Mouse (Mus musculus) hindbrain, embryonic 15.5 days (tissue): ENCODE measurements around the gene Orm3. TPM values are rescaled to one million over a fixed set of nuclear protein-coding genes. Genes with fewer than 3 reads are reported as not detected.

Experiments
- ATAC-seq: fragments of 200-750 bp; cut with Nextera tagmentation; 2 replicates; pipeline ENCODE4 v1.8.0; 2017; ENCODE audit warnings: low read depth, moderate number of reproducible peaks, moderate TSS enrichment; ENCODE audit not compliant: low FRiP score
- H3K27ac ChIP-seq: fragments of 300-500 bp; sonication (generic); replicated peaks from 2 replicates; pipeline ENCODE4 v1.5.1; 2015; ENCODE audit warnings: mild to moderate bottlenecking, inconsistent platforms
- H3K27me3 ChIP-seq: fragments of 300-500 bp; sonication (generic); 2 replicates; pipeline ENCODE4 v1.6.1; 2015; ENCODE audit warnings: control low read depth, inconsistent platforms
- H3K36me3 ChIP-seq: fragments of 300-500 bp; sonication (generic); 2 replicates; pipeline ENCODE4 v1.6.1; 2015; ENCODE audit warnings: control low read depth, inconsistent platforms
- H3K4me1 ChIP-seq: fragments of 300-500 bp; sonication (generic); replicated peaks from 2 replicates; pipeline ENCODE4 v1.6.1; 2015; ENCODE audit warnings: control low read depth, inconsistent platforms
- H3K4me2 ChIP-seq: fragments of 300-500 bp; sonication (generic); 2 replicates; pipeline ENCODE4 v1.6.1; 2015; ENCODE audit warnings: moderate library complexity, mild to moderate bottlenecking, inconsistent platforms
- H3K4me3 ChIP-seq: fragments of 300-500 bp; sonication (generic); 2 replicates; pipeline ENCODE4 v1.5.1; 2015; ENCODE audit warnings: mild to moderate bottlenecking, inconsistent platforms
- H3K9ac ChIP-seq: fragments of 300-500 bp; sonication (generic); 2 replicates; pipeline ENCODE4 v1.6.1; 2015; ENCODE audit warnings: inconsistent platforms
- H3K9me3 ChIP-seq: fragments of 300-500 bp; sonication (generic); 2 replicates; pipeline ENCODE4 v1.6.1; 2016; ENCODE audit warnings: control low read depth, inconsistent platforms
- WGBS: fragments of 180-500 bp; shearing (Covaris S2); methylation state at CpG from one replicate; pipeline ENCODE4 v1.1.7; 2015; 5-methylcytosine and 5-hydroxymethylcytosine counted together
- polyA plus RNA-seq: library from polyadenylated mRNA; unstranded; fragments of >200 nt; fragmentation: Nextera tagmentation; extraction: Ambion mirVana; gene quantifications from 2 replicates; pipeline ENCODE4 v1.2.1, GENCODE M21; 2015

Orm3 gene
- polyA plus RNA-seq, 1 experiment from 2014 or later: not detected

DNA sequence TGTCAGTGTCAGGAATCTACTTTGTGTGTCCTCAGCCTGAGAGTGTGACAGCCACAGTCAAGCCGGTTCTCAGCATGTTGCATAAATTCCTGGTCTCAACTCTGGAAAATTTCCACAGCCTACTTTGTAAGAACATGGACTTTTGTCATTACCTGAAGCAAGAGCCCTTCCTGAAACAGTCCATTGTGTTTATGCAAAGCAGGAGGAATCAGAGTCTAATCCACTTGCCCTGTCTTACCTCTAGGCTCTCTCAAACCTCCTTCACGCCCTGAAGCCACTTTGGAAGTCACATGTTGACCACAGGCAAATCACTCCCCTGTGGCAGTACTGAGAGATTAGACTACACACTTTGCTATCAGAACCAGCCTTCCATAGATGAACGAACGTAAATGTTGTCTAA is 13.5 kb upstream of the Orm3 start:
- Histone ChIP-seq H3K9me3 (no peaks in the 10 kb centered on the region), H3K4me1 (0 out of 2 replicates have a peak, but pooled peaks cover 4% of the 10 kb centered on the region), H3K9ac (no peak overlapping the region), H3K4me2 (no peak overlapping the region), H3K27ac (no peak overlapping the region), H3K27me3 (no peaks in the 10 kb centered on the region), H3K36me3 (no peaks in the 10 kb centered on the region), H3K4me3 (no peak overlapping the region)
- ATAC-seq: no peak
- WGBS: 69% methylated on average over 4 of the region's 4 CpGs

DNA sequence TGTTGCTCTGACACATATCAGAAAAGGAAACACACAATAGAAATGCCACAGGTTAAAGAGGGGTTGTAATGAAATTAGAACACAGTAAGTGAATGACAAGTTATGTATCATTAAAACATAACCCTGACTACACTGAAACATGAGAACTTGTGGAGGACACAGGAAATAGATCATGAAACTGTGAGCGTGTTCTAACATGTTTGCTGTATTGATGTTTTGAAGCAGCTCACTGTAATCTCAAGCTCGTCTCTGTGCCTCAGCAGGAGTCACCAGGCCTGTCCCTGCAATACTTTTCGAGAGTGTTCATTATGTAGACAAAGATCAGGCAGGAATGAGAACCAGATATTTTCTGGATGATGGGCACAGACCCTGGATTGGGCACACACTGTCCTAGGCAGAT is 12.4 kb upstream of the Orm3 start:
- Histone ChIP-seq H3K27ac (no peak overlapping the region), H3K4me3 (no peak overlapping the region), H3K27me3 (no peaks in the 10 kb centered on the region), H3K36me3 (no peaks in the 10 kb centered on the region), H3K4me2 (no peak overlapping the region), H3K4me1 (0 out of 2 replicates have a peak, but pooled peaks cover 4% of the 10 kb centered on the region), H3K9ac (no peak overlapping the region), H3K9me3 (no peaks in the 10 kb centered on the region)
- 69% methylated on average over 3 of the region's 3 CpGs for WGBS
- no peak for ATAC-seq

DNA sequence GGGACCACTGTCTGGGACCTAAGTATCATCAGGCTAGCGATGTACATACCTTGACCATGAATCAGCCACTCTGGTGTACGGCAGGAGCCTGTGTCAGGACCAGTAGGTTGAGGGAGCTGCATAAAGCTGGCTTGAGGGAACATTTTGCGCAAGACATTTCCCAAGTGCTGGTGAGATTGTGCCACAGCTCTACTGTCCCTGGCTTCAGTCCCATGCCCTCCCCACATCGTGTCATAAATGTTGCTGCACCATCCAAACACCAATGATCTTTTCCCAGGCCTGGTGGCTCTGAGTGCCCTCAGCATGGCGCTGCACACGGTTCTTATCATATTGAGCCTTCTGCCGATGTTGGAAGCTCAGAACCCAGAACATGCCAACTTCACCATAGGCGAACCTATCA is 11.7 kb upstream of the Orm3 start, which contains the start of gene Orm1:
Gene Orm1 (plus strand): TSS at position 266 of the 400 bp plus-strand sequence.
- H3K36me3 ChIP-seq: no peaks in the 10 kb centered on the region
- 0 out of 2 replicates have a peak, but pooled peaks cover 4% of the 10 kb centered on the region for H3K4me1 ChIP-seq
- WGBS: 89% methylated on average over 8 of the region's 8 CpGs
- no peak within 1 kb of the TSS for H3K27ac ChIP-seq
- no peak within 1 kb of the TSS for H3K9ac ChIP-seq
- no peak within 1 kb of the TSS for H3K4me3 ChIP-seq
- H3K9me3 ChIP-seq: no peaks in the 10 kb centered on the region
- ATAC-seq: no peak
- H3K4me2 ChIP-seq: no peak within 1 kb of the TSS
- H3K27me3 ChIP-seq: no peaks in the 10 kb centered on the region

DNA sequence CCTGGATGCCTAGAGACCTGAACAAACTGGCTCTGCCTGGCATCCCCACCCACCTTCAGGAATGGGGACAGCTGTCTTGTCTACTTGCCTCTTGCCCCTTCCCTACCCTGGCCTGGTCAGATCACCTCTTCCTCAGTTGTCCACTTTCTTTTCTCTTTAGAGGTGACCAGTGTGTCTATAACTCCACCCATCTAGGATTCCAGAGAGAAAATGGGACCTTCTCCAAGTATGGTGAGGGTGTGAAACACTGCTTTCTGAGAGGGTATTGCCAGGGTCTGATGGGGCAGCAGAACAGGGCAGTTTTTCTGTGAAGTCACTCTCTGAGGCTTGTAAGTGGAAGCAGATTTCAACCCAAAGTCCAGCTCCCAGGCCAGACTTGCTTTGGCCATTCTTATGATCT is 10.7 kb upstream of the Orm3 start:
- no peak for ATAC-seq
- Histone ChIP-seq H3K27me3 (no peaks in the 10 kb centered on the region), H3K36me3 (no peaks in the 10 kb centered on the region), H3K9ac (no peak overlapping the region), H3K4me3 (no peak overlapping the region), H3K4me2 (no peak overlapping the region), H3K9me3 (no peaks in the 10 kb centered on the region), H3K4me1 (0 out of 2 replicates have a peak, but pooled peaks cover 4% of the 10 kb centered on the region), H3K27ac (no peak overlapping the region)

DNA sequence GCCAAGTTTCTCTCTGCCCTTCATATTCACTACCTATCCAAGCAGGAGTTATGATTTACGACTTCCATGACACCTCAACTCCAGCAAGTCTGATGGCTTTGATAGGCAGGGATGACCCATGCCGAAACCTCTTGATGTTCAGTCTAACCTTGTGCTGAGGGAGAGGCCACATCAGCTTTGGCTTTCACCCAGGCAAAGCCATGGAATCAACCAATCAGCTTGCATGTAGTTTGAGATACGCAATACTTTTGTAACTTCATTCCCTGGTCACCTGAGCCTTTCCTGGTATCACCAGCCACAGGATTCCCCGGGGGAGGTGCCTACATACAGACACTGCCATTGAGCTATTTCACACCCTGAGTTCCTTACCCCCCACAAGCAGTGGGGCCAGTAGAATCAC is 9.3 kb upstream of the Orm3 start:
- 0 out of 2 replicates have a peak, but pooled peaks cover 4% of the 10 kb centered on the region for H3K4me1 ChIP-seq
- H3K27ac ChIP-seq: no peak overlapping the region
- 89% methylated on average over 4 of the region's 4 CpGs for WGBS
- H3K9me3 ChIP-seq: no peaks in the 10 kb centered on the region
- H3K9ac ChIP-seq: no peak overlapping the region
- H3K4me2 ChIP-seq: no peak overlapping the region
- H3K4me3 ChIP-seq: no peak overlapping the region
- ATAC-seq: no peak
- H3K27me3 ChIP-seq: no peaks in the 10 kb centered on the region
- H3K36me3 ChIP-seq: no peaks in the 10 kb centered on the region

DNA sequence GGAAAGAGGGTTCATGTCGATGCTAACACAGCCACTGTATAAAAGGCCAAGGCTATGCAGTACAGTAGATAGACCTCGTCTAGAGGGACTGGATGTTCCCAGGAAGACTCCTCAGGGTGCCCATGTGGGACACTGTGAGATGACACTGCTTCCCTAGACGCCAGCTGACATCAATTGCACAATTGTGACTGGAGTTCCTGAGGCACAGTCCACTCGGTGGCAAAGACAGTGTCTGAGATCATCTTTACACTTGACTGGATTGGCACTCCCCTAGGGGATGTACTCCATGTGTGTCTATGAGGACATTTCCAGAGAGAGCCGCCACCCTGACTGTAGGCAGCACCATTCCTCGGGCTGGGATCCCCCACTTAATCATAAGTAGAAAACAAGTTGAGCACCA is 7.4 kb upstream of the Orm3 start:
- Histone ChIP-seq H3K27me3 (no peaks in the 10 kb centered on the region), H3K27ac (no peak overlapping the region), H3K4me1 (no peaks in the 10 kb centered on the region), H3K4me3 (no peak overlapping the region), H3K9ac (no peak overlapping the region), H3K36me3 (no peaks in the 10 kb centered on the region), H3K4me2 (no peak overlapping the region), H3K9me3 (no peaks in the 10 kb centered on the region)
- no peak for ATAC-seq
- 69% methylated on average over 6 of the region's 6 CpGs for WGBS

DNA sequence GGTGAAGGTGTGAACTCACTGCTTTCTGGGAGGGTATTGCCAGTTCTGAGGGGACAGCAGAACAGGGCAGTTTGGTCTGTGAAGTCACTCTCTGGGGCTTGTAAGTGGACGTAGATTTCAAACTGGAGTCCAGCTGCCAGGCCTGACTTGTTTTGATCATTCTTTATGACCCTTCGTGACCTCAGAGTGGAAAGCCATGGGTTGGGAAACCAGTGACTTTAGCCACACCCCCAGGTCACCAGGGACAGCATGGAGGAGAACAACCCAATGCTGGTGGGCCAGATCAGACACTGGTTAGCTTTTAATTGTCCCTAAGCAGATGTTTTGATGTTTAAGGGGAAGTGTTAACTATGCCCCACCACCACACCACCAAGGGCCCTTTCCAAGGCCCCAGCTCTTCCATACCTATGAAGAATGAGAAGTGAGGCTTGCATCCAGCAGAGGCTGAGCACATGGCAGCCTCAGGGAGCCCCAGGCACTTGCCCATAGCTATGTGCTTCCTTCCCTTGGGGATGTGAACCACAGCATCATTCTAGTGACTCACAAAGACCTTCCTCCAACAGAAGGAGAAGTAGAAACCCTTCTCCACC is 1.1 kb downstream of the Orm3 start:
- no peaks in the 10 kb centered on the region for H3K4me1 ChIP-seq
- no peak overlapping the region for H3K4me2 ChIP-seq
- no peak overlapping the region for H3K4me3 ChIP-seq
- no peaks in the 10 kb centered on the region for H3K27me3 ChIP-seq
- no peaks in the 10 kb centered on the region for H3K9me3 ChIP-seq
- ATAC-seq: no peak
- no peaks in the 10 kb centered on the region for H3K36me3 ChIP-seq
- H3K27ac ChIP-seq: no peak overlapping the region
- no peak overlapping the region for H3K9ac ChIP-seq
- WGBS: 66% methylated on average over 2 of the region's 2 CpGs

DNA sequence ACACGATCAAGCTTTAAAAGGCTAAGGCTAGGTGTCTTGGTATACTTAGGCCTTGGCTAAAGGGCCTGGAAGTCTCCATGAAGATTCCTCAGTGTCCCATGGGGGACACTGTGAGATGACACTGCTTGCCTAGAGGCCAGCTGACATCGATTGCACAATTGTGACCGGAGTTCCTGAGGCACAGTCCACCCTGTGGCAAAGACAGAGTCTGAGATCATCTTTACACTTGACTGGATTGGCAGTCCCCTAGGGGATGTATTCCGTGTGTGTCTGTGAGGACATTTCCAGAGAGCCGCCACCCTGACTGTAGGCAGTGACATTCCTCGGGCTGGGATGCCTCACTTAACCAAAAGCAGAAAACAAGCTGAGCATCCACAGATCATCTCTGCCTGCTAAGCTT is 3.9 kb downstream of the Orm3 start:
- WGBS: 61% methylated on average over 6 of the region's 6 CpGs
- Histone ChIP-seq H3K36me3 (no peaks in the 10 kb centered on the region), H3K9me3 (no peaks in the 10 kb centered on the region), H3K4me1 (no peaks in the 10 kb centered on the region), H3K27me3 (no peaks in the 10 kb centered on the region), H3K27ac (no peak overlapping the region), H3K4me3 (no peak overlapping the region), H3K9ac (no peak overlapping the region), H3K4me2 (no peak overlapping the region)
- no peak for ATAC-seq

DNA sequence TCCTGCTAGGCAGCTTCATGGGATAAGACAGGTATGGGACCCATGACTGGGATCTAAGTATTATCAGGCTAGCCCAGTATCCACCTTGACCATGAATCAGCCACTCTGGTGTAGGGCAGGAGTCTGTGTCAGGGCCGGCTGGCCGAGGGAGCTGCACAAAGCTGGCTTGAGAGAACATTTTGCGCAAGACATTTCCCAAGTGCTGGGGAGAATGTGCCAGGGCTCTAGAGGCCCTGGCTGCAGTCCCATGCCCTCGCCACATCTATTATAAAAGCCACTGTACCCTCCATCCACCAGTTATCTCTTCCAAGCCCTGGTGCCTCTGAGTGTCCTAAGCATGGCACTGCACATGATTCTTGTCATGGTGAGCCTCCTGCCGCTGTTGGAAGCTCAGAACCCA is 6.2 kb downstream of the Orm3 start, which contains the start of gene Orm2:
Gene Orm2 (plus strand): TSS at position 300 of the 400 bp plus-strand sequence.
- H3K36me3 ChIP-seq: no peaks in the 10 kb centered on the region
- 87% methylated on average over 5 of the region's 5 CpGs for WGBS
- no peak within 1 kb of the TSS for H3K9ac ChIP-seq
- H3K4me3 ChIP-seq: no peak within 1 kb of the TSS
- H3K4me1 ChIP-seq: no peaks in the 10 kb centered on the region
- H3K27ac ChIP-seq: no peak within 1 kb of the TSS
- no peak within 1 kb of the TSS for H3K4me2 ChIP-seq
- no peak for ATAC-seq
- no peaks in the 10 kb centered on the region for H3K27me3 ChIP-seq
- no peaks in the 10 kb centered on the region for H3K9me3 ChIP-seq

DNA sequence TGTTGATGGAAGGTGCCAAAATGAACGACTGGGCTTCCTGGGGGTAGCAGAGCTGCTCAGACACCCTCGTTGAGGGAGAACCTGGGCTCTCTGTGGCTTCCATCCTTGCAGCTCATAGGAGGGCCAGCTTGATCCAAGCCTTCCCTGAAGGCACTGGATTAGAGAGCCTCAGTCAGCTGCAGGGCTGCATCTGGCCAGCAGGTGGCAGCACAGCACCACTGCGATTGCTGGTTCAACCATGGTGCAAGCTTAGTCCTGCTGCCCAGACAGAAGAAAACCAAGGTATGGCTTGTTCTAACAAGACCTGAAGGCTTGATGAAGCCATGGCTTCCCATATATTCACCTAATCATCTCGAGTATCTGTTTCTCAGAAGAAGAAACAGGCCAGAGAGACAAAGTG is 12.6 kb downstream of the Orm3 start:
- Histone ChIP-seq H3K27ac (no peak overlapping the region), H3K4me2 (no peak overlapping the region), H3K4me3 (no peak overlapping the region), H3K4me1 (peaks cover 6% of the 10 kb centered on the region; the same call in 1 of the 2 replicates), H3K9ac (no peak overlapping the region), H3K36me3 (no peaks in the 10 kb centered on the region), H3K9me3 (no peaks in the 10 kb centered on the region), H3K27me3 (no peaks in the 10 kb centered on the region)
- 18% methylated on average over 4 of the region's 4 CpGs for WGBS
- ATAC-seq: peak; percentile 39

DNA sequence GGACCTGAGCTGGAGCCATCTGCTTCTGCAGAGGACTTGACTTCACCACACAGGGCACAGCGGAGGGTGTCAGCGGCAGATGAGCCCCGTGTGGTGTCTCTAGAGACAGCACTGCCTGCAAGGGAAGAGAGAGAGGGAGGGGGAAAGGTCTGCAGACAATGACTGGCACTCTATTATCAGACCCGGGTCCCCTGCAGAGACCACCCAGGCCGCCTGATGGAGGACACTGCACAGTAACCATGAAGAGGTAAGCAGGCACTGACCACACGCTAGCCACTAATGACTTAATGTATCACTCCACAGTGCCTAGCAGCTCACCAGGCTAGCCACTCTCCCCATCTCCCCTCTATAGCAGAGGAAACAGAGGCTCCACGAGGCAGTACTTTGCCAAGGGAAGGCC is 14.9 kb downstream of the Orm3 start:
- Histone ChIP-seq H3K27me3 (no peaks in the 10 kb centered on the region), H3K27ac (no peak overlapping the region), H3K4me1 (peaks cover 6% of the 10 kb centered on the region; the same call in 1 of the 2 replicates), H3K4me3 (no peak overlapping the region), H3K9ac (no peak overlapping the region), H3K4me2 (no peak overlapping the region), H3K9me3 (no peaks in the 10 kb centered on the region), H3K36me3 (no peaks in the 10 kb centered on the region)
- no peak for ATAC-seq
- WGBS: 38% methylated on average over 7 of the region's 7 CpGs

DNA sequence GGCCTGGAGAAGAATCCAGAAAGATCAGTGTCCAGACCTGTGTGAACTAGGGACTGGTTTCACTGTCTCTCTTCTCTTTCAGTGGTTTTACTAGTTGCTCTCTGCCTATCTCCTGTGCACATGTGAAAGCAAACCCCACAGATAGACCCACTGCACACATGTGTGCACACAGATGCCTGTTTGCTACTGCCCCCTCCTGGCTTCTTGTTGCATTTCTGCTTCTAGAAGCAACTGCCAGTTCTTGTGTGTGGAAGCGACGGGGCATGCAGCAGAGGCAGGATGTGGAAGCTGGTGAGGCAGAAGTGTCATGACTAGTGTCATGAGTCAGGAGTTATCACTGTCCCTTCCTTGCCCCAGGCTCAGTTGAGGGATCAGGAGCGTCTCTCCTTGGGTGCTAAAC is 15.9 kb downstream of the Orm3 start:
- Histone ChIP-seq H3K4me3 (no peak overlapping the region), H3K9ac (no peak overlapping the region), H3K27ac (no peak overlapping the region), H3K9me3 (no peaks in the 10 kb centered on the region), H3K4me1 (peaks cover 6% of the 10 kb centered on the region; the same call in 1 of the 2 replicates), H3K4me2 (no peak overlapping the region), H3K27me3 (no peaks in the 10 kb centered on the region), H3K36me3 (no peaks in the 10 kb centered on the region)
- 62% methylated on average over 3 of the region's 3 CpGs for WGBS
- no peak for ATAC-seq

DNA sequence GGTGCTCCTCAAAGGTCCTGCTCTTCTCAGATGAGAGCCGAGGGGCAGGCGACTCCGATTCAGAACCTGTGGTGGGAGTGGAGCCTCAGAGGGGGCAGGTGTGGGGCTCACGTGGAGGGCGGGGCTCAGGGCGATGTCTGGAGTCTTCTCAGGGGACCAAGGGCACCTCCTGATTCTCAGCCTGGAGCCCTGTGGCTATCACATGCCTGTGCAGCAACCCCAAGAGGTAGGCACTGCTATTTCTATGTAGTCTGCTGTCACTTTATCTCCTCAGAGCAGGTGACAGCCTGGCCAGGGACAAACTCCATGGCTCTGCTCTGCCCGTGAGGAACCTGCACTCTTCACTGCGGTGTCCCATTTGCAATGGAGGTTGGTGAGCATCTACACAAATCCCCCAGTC is 17.4 kb downstream of the Orm3 start:
- Histone ChIP-seq H3K4me2 (no peak overlapping the region), H3K27me3 (no peaks in the 10 kb centered on the region), H3K27ac (no peak overlapping the region), H3K9ac (no peak overlapping the region), H3K36me3 (0 out of 2 replicates have a peak, but pooled peaks cover 3% of the 10 kb centered on the region), H3K9me3 (no peaks in the 10 kb centered on the region), H3K4me3 (no peak overlapping the region), H3K4me1 (peaks cover 6% of the 10 kb centered on the region; the same call in 1 of the 2 replicates)
- 87% methylated on average over 8 of the region's 8 CpGs for WGBS
- no peak for ATAC-seq
